Mouse (Mus musculus): ENCODE results near the gene Mmrn2.
A peak's percentile ranks its signal among the peaks of the same experiment; 100 is the strongest.
"Not testable (repeated sequence)": the region's sequence is repeated elsewhere in the genome, so short reads cannot be mapped to it uniquely, and the experiment has no call there.

Gene Mmrn2

GRCm38 (mm10) chr14:34403424-34403823 is 28.2 kb downstream of the Mmrn2 start:
- no peak for DNase-seq (ENCODE audit: low read depth)

- no peak for DNase-seq (ENCODE audit: low read depth)
Observed at GRCm38 (mm10) chr14:34410716-34411115, 35.5 kb downstream of the Mmrn2 start.

- no peak for DNase-seq (ENCODE audit: low read depth)
Observed at GRCm38 (mm10) chr14:34412164-34412896, 37.1 kb downstream of the Mmrn2 start.

- not testable (repeated sequence) for DNase-seq (ENCODE audit: low read depth)
Observed at GRCm38 (mm10) chr14:34416946-34417345, 41.7 kb downstream of the Mmrn2 start.

- no peak for DNase-seq (ENCODE audit: low read depth)
Observed at GRCm38 (mm10) chr14:34417501-34417900, 42.2 kb downstream of the Mmrn2 start.

GRCm38 (mm10) chr14:34421078-34421477 is 45.8 kb downstream of the Mmrn2 start:
- DNase-seq (ENCODE audit: low read depth) = no peak

- DNase-seq (ENCODE audit: low read depth) = no peak
Observed at GRCm38 (mm10) chr14:34428274-34428673, 53.0 kb downstream of the Mmrn2 start.

- no peak for DNase-seq (ENCODE audit: low read depth)
Observed at GRCm38 (mm10) chr14:34429069-34429468, 53.8 kb downstream of the Mmrn2 start.

- peak; percentile 15 for DNase-seq (ENCODE audit: low read depth)
Observed at GRCm38 (mm10) chr14:34440526-34441066, 65.3 kb downstream of the Mmrn2 start.

- no peak for DNase-seq (ENCODE audit: low read depth)
Observed at GRCm38 (mm10) chr14:34442531-34442930, 67.3 kb downstream of the Mmrn2 start.

GRCm38 (mm10) chr14:34444368-34444767 is 69.1 kb downstream of the Mmrn2 start:
- DNase-seq (ENCODE audit: low read depth) = no peak

- DNase-seq (ENCODE audit: low read depth) = no peak
Observed at GRCm38 (mm10) chr14:34444924-34445323, 69.7 kb downstream of the Mmrn2 start.

GRCm38 (mm10) chr14:34445348-34445747 is 70.1 kb downstream of the Mmrn2 start:
- no peak for DNase-seq (ENCODE audit: low read depth)

- DNase-seq (ENCODE audit: low read depth) = peak; percentile 5
Observed at GRCm38 (mm10) chr14:34446624-34447023, 71.4 kb downstream of the Mmrn2 start.

- DNase-seq (ENCODE audit: low read depth) = peak; percentile 27
Observed at GRCm38 (mm10) chr14:34447659-34448058, 72.4 kb downstream of the Mmrn2 start.

GRCm38 (mm10) chr14:34448398-34448797 is 73.1 kb downstream of the Mmrn2 start:
- no peak for DNase-seq (ENCODE audit: low read depth)

- DNase-seq (ENCODE audit: low read depth) = no peak
Observed at GRCm38 (mm10) chr14:34449807-34450206, 74.5 kb downstream of the Mmrn2 start.

- DNase-seq (ENCODE audit: low read depth) = no peak
Observed at GRCm38 (mm10) chr14:34450451-34450850, 75.2 kb downstream of the Mmrn2 start.

GRCm38 (mm10) chr14:34451872-34452271 is 76.6 kb downstream of the Mmrn2 start:
- DNase-seq (ENCODE audit: low read depth) = no peak

GRCm38 (mm10) chr14:34453648-34454047 is 78.4 kb downstream of the Mmrn2 start:
- DNase-seq (ENCODE audit: low read depth) = no peak

All from 416B (cell line).